ENCODE assay signal across 8 mouse cellular contexts in the genomic region with DNA sequence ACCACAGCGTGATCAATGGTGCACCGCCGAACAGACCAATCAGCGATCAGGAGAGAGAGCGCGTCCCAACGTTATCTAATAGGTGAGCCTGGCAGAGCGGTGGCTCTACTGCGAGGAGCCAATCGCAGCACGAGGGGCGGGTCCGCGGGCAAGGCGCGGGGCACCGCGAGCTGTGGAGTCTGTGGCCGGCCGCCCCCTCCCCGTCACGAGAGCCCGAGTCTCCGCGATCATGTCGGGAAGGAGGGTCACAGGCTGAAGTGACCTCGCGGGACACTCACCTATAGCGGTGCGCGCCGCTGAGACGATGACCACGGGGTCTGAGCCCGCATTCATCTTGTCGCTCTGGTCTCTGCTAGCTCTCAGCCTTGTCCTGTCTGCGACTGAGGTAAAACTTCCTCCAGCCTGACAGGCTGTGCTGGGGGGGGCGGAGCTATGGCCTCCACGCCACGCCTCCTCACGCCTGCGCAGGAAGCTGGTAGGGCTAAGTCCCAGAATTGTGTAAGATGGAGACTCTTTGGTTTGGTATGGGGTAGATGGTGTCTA. TPM values are rescaled to one million over a fixed set of nuclear protein-coding genes. Genes with fewer than 3 reads are reported as not detected.
A peak's percentile ranks its signal among the peaks of the same experiment; 100 is the strongest.
DNase-seq lines count a peak whose midpoint lies in the region; ATAC-seq and TF ChIP-seq lines count a peak whose summit lies in the region.

A gene (minus strand): TSS at position 417 of the 543 bp plus-strand sequence.

- peak; percentile 88 for DNase-seq in c-Kit-negative CD71-positive TER-119-positive erythroid progenitor cells, embryonic 14.5 days (ENCODE audit: low read depth, low spot score)
- peak; percentile 92 for DNase-seq in forebrain, embryonic 10.5 days (ENCODE audit: extremely low spot score, low spot score)
- DNase-seq in kidney, postnatal 25 days, result peak; percentile 95 to 98
- DNase-seq in liver, embryonic 14.5 days (ENCODE audit: low read depth in 3 of 3, low spot score in 3 of 3), result peak; percentile 84 to 87 (median 85)
- DNase-seq in neural tube, embryonic 11.5 days (ENCODE audit: low spot score), result peak; percentile 93
- DNase-seq in stomach, postnatal 0 days (ENCODE audit: low spot score), result peak; percentile 94

- under 1% methylated on average over 42 of the region's 42 CpGs for WGBS in forebrain, embryonic 10.5 days
- WGBS in heart, embryonic 15.5 days, result under 1% methylated on average over 42 of the region's 42 CpGs
- under 1% methylated on average over 35 of the region's 42 CpGs for WGBS in liver, embryonic 14.5 days (ENCODE audit: insufficient replicate concordance)
- WGBS in neural tube, embryonic 11.5 days, result under 1% methylated on average over 39 of the region's 42 CpGs
- whole genome bisulfite sequencing in stomach, postnatal 0 days, result under 1% methylated on average over 40 of the region's 42 CpGs

- H3K4me2 ChIP-seq in heart, embryonic 15.5 days, result peak within 1 kb of the TSS; percentile 81
- H3K4me2 ChIP-seq in liver, embryonic 14.5 days (ENCODE audit: low read depth), result peak within 1 kb of the TSS; percentile 90
- H3K4me2 ChIP-seq in neural tube, embryonic 11.5 days (ENCODE audit: low read depth), result peak within 1 kb of the TSS; percentile 61
- peak within 1 kb of the TSS; percentile 69 for H3K4me2 ChIP-seq in stomach, postnatal 0 days (replicated peaks; ENCODE audit: low read depth)

- H3K36me3 ChIP-seq in forebrain, embryonic 10.5 days (replicated peaks), result peaks cover 37% of the 10 kb centered on the region
- peaks cover 1% of the 10 kb centered on the region; the same call in 1 of the 2 replicates for H3K36me3 ChIP-seq in heart, embryonic 15.5 days
- H3K36me3 ChIP-seq in liver, embryonic 14.5 days (replicated peaks; ENCODE audit: control insufficient read depth, insufficient read depth, low read depth), result 0 out of 2 replicates have a peak, but pooled peaks cover 4% of the 10 kb centered on the region
- H3K36me3 ChIP-seq in neural tube, embryonic 11.5 days (ENCODE audit: control insufficient read depth, insufficient read depth, low read length), result peaks cover 4% of the 10 kb centered on the region; the same call in 1 of the 2 replicates
- no peaks in the 10 kb centered on the region for H3K36me3 ChIP-seq in stomach, postnatal 0 days (ENCODE audit: control insufficient read depth, insufficient read depth, low read length)

- no peak for TF ChIP-seq CTCF in liver, embryonic 14.5 days (IDR thresholded peaks at IDR 0.05; ENCODE audit: low read depth)
- TF ChIP-seq CTCF in stomach, postnatal 0 days (IDR thresholded peaks at IDR 0.05; ENCODE audit: low read depth), result no peak

- peak within 1 kb of the TSS; percentile 64 for H3K9ac ChIP-seq in heart, embryonic 15.5 days
- peak within 1 kb of the TSS; percentile 31 for H3K9ac ChIP-seq in liver, embryonic 14.5 days (replicated peaks)
- peak within 1 kb of the TSS; percentile 58 for H3K9ac ChIP-seq in neural tube, embryonic 11.5 days (ENCODE audit: low read length)
- H3K9ac ChIP-seq in stomach, postnatal 0 days (ENCODE audit: low read length), result peak within 1 kb of the TSS; percentile 64

- H3K27ac ChIP-seq in forebrain, embryonic 10.5 days, result peak within 1 kb of the TSS; percentile 92
- H3K27ac ChIP-seq in heart, embryonic 15.5 days, result peak within 1 kb of the TSS; percentile 91
- peak within 1 kb of the TSS; percentile 42 for H3K27ac ChIP-seq in liver, embryonic 14.5 days
- peak within 1 kb of the TSS; percentile 83 for H3K27ac ChIP-seq in neural tube, embryonic 11.5 days (ENCODE audit: low read depth, low read length)
- H3K27ac ChIP-seq in stomach, postnatal 0 days (replicated peaks), result peak within 1 kb of the TSS; percentile 81

- no peaks in the 10 kb centered on the region for H3K27me3 ChIP-seq in forebrain, embryonic 10.5 days (ENCODE audit: poor library complexity, severe bottlenecking)
- no peaks in the 10 kb centered on the region for H3K27me3 ChIP-seq in heart, embryonic 15.5 days
- no peaks in the 10 kb centered on the region for H3K27me3 ChIP-seq in liver, embryonic 14.5 days (ENCODE audit: control insufficient read depth, insufficient read depth, low read length)
- H3K27me3 ChIP-seq in neural tube, embryonic 11.5 days (ENCODE audit: control insufficient read depth, insufficient read depth, low read length), result no peaks in the 10 kb centered on the region
- no peaks in the 10 kb centered on the region for H3K27me3 ChIP-seq in stomach, postnatal 0 days (ENCODE audit: control insufficient read depth, insufficient read depth, low read length)

- peak within 1 kb of the TSS; percentile 77 for H3K4me3 ChIP-seq in forebrain, embryonic 10.5 days
- H3K4me3 ChIP-seq in heart, embryonic 15.5 days, result peak within 1 kb of the TSS; percentile 89
- H3K4me3 ChIP-seq in liver, embryonic 14.5 days (ENCODE audit: insufficient read depth in 1 of 2, low read depth in 2 of 2, low read length in 2 of 2), result peak within 1 kb of the TSS; percentile 65 to 84
- H3K4me3 ChIP-seq in neural tube, embryonic 11.5 days (ENCODE audit: low read depth, low read length), result peak within 1 kb of the TSS; percentile 67
- peak within 1 kb of the TSS; percentile 72 for H3K4me3 ChIP-seq in stomach, postnatal 0 days (ENCODE audit: low read depth, low read length)

- peaks cover 21% of the 10 kb centered on the region for H3K4me1 ChIP-seq in forebrain, embryonic 10.5 days
- H3K4me1 ChIP-seq in heart, embryonic 15.5 days (replicated peaks), result peaks cover 6% of the 10 kb centered on the region
- peaks cover 5 to 8% of the 10 kb centered on the region in 2 experiments for H3K4me1 ChIP-seq in liver, embryonic 14.5 days (replicated peaks; ENCODE audit: control insufficient read depth in 2 of 2, insufficient read depth in 2 of 2, low read length in 1 of 2)
- 0 out of 2 replicates have a peak, but pooled peaks cover 3% of the 10 kb centered on the region for H3K4me1 ChIP-seq in neural tube, embryonic 11.5 days (ENCODE audit: control insufficient read depth, insufficient read depth, low read length)
- no peaks in the 10 kb centered on the region for H3K4me1 ChIP-seq in stomach, postnatal 0 days (replicated peaks; ENCODE audit: control insufficient read depth, insufficient read depth)

- no peaks in the 10 kb centered on the region for H3K9me3 ChIP-seq in forebrain, embryonic 10.5 days
- no peaks in the 10 kb centered on the region for H3K9me3 ChIP-seq in heart, embryonic 15.5 days (replicated peaks)
- H3K9me3 ChIP-seq in liver, embryonic 14.5 days (ENCODE audit: control insufficient read depth, low read length), result no peaks in the 10 kb centered on the region
- no peaks in the 10 kb centered on the region for H3K9me3 ChIP-seq in neural tube, embryonic 11.5 days (ENCODE audit: control insufficient read depth, low read length)
- H3K9me3 ChIP-seq in stomach, postnatal 0 days (ENCODE audit: control insufficient read depth, low read length), result no peaks in the 10 kb centered on the region

- peak; percentile 96 for ATAC-seq in CD4-positive, CD25-positive, alpha-beta regulatory T cell, adult 4 months
- peak; percentile 97 for ATAC-seq in heart, embryonic 15.5 days (replicated peaks; ENCODE audit: insufficient number of reproducible peaks, insufficient read depth, low FRiP score, low read depth)
- ATAC-seq in liver, embryonic 14.5 days (ENCODE audit: insufficient read depth), result peak; percentile 99
- ATAC-seq in neural tube, embryonic 11.5 days (ENCODE audit: insufficient read depth, low FRiP score, low TSS enrichment), result peak; percentile 99
- ATAC-seq in stomach, postnatal 0 days (ENCODE audit: low FRiP score, low TSS enrichment), result peak; percentile 98

- TF ChIP-seq EP300 in liver, embryonic 14.5 days (IDR thresholded peaks at IDR 0.05; ENCODE audit: low read depth), result no peak
- no peak for TF ChIP-seq EP300 in stomach, postnatal 0 days (optimal IDR thresholded peaks at IDR 0.05)

RNA-seq across cellular contexts. Expression of the gene that starts here (rescaled TPM):
- 10 to 100 TPM; 53.6 to 68.3 TPM for polyA plus RNA-seq in CD4-positive, CD25-positive, alpha-beta regulatory T cell, adult 4 months (2017; shearing (Covaris generic))
- polyA plus RNA-seq in forebrain, embryonic 10.5 days (2016; fragmentation: Nextera tagmentation; extraction: Ambion mirVana), result 396 and 405 TPM in 2 replicates
- 26.5 and 46.7 TPM in 2 replicates for polyA plus RNA-seq in heart, embryonic 15.5 days (2015; fragmentation: Nextera tagmentation; extraction: Ambion mirVana)
- 29.2 and 36.3 TPM in 2 replicates for polyA plus RNA-seq in liver, embryonic 14.5 days (2012; rRNA removed)
- polyA plus RNA-seq in liver, embryonic 14.5 days (2014; fragmentation: Nextera tagmentation; extraction: Ambion mirVana), result 55.4 and 59.3 TPM in 2 replicates
- polyA plus RNA-seq in neural tube, embryonic 11.5 days (2014; fragmentation: Nextera tagmentation; extraction: Ambion mirVana), result 332 and 361 TPM in 2 replicates
- polyA plus RNA-seq in stomach, postnatal 0 days (2015; fragmentation: Nextera tagmentation; extraction: Ambion mirVana), result 76.0 and 81.8 TPM in 2 replicates

Comparison
In these comparisons a context has a peak if more than half of its experiments do, and no peak if none do; other contexts are left out.
1. Peak in every context shown above with its lines: DNase-seq, ATAC-seq, H3K4me3 ChIP-seq and H3K27ac ChIP-seq.
2. H3K27ac ChIP-seq: peak in every context shown above with its lines; median percentile 92 in forebrain, embryonic 10.5 days; 91 in heart, embryonic 15.5 days; 83 in neural tube, embryonic 11.5 days; 81 in stomach, postnatal 0 days; 42 in liver, embryonic 14.5 days.